Comparison of ENCODE assay signal across 9 mouse cellular contexts in genomic region chr8:124141681-124142391, GRCm38 (mm10).
DNase-seq lines count a peak whose midpoint lies in the region; ATAC-seq and TF ChIP-seq lines count a peak whose summit lies in the region.
"Had no signal": no experiment of that assay in that cellular context is flagged by ENCODE, and none has a peak within 500 bp of the region (broad histone marks: within the 10 kb centered on the region; RNA-seq: fewer than 3 reads in every experiment).

No protein-coding gene starts in this region.

- H3K27me3 ChIP-seq in limb, embryonic 10.5 days (ENCODE audit: low read depth, poor library complexity, severe bottlenecking): no peaks in the 10 kb centered on the region
- no peaks in the 10 kb centered on the region for H3K27me3 ChIP-seq in heart, adult 2 months (ENCODE audit: control insufficient read depth, insufficient read depth, low read length)
- H3K27me3 ChIP-seq: stomach, embryonic 15.5 days had no signal

- ATAC-seq in frontal cortex, adult (ENCODE audit: low TSS enrichment): peak; percentile 80; the same call in 1 of the 2 replicates

- TF ChIP-seq EP300 in heart, adult 2 months (IDR thresholded peaks at IDR 0.05; ENCODE audit: insufficient read depth, low read depth, low read length): no peak

- 89% methylated on average over 9 of the region's 9 CpGs for WGBS in limb, embryonic 10.5 days
- 31% methylated on average over 9 of the region's 9 CpGs for WGBS in heart, adult 2 months

- peaks cover 15% of the 10 kb centered on the region for H3K4me1 ChIP-seq in limb, embryonic 10.5 days
- H3K4me1 ChIP-seq in heart, adult 2 months (ENCODE audit: control insufficient read depth, insufficient read depth, low read length): no peaks in the 10 kb centered on the region
- H3K4me1 ChIP-seq: stomach, embryonic 15.5 days had no signal

- no peak for DNase-seq in frontal cortex, postnatal 25 days (ENCODE audit: low spot score in 2 of 2)
- peak; percentile 75 for DNase-seq in MN1 (ENCODE audit: low spot score)
- peak; percentile 87 to 89 for DNase-seq in cerebellum, postnatal 10 days
- peak; percentile 80 for DNase-seq in left cerebral cortex, postnatal 4 days
- no peak for DNase-seq in limb, embryonic 10.5 days (ENCODE audit: low spot score)
- DNase-seq in heart, adult 2 months: no peak
- DNase-seq in kidney, postnatal 36 days: no peak

- no peak overlapping the region for H3K27ac ChIP-seq in limb, embryonic 10.5 days
- H3K27ac ChIP-seq in heart, adult 2 months: no peak overlapping the region
- H3K27ac ChIP-seq: stomach, embryonic 15.5 days had no signal

- no peak overlapping the region for H3K9ac ChIP-seq in heart, adult 2 months (ENCODE audit: low read depth, low read length)
- H3K9ac ChIP-seq: stomach, embryonic 15.5 days had no signal

- intact Hi-C loops in left cerebral cortex, postnatal 4 days (cut with DNase I): no loop called here
- intact Hi-C loops in heart, adult 2 months (cut with DNase I): no loop called here

- TF ChIP-seq POLR2A in heart, adult 2 months (IDR thresholded peaks at IDR 0.05; ENCODE audit: insufficient read depth, low read depth, low read length): no peak

- no peaks in the 10 kb centered on the region for H3K79me2 ChIP-seq in heart, adult 2 months (replicated peaks; ENCODE audit: control insufficient read depth, insufficient read depth, low read length)

- H3K9me3 ChIP-seq in limb, embryonic 10.5 days (replicated peaks): no peaks in the 10 kb centered on the region
- H3K9me3 ChIP-seq: stomach, embryonic 15.5 days had no signal

- no peak overlapping the region for H3K4me3 ChIP-seq in limb, embryonic 10.5 days
- H3K4me3 ChIP-seq in heart, adult 2 months: no peak overlapping the region
- H3K4me3 ChIP-seq: stomach, embryonic 15.5 days had no signal

- no peaks in the 10 kb centered on the region for H3K36me3 ChIP-seq in limb, embryonic 10.5 days
- no peaks in the 10 kb centered on the region for H3K36me3 ChIP-seq in heart, adult 2 months (ENCODE audit: control insufficient read depth, insufficient read depth, low read length)
- H3K36me3 ChIP-seq: stomach, embryonic 15.5 days had no signal

- TF ChIP-seq CTCF in heart, adult 2 months (IDR thresholded peaks at IDR 0.05): no peak

Comparison
In these comparisons a context has a peak if more than half of its experiments do, and no peak if none do; other contexts are left out.
1. DNase-seq: peak in MN1 (single experiment), cerebellum, postnatal 10 days (2 of 2) and left cerebral cortex, postnatal 4 days (single experiment); none in frontal cortex, postnatal 25 days (0 of 2), limb, embryonic 10.5 days (single experiment), heart, adult 2 months (0 of 2) and kidney, postnatal 36 days (0 of 2).